Mouse (Mus musculus) right cerebral cortex, adult 18-20 months (tissue): Measurements from ENCODE around the gene Klhl12.
"Not testable (repeated sequence)": the region's sequence is repeated elsewhere in the genome, so short reads cannot be mapped to it uniquely, and the experiment has no call there.

Experiments
- DNase-seq: peaks from one replicate; pipeline ENCODE4 v3.0.0; 2022; ENCODE audit warnings: mixed read lengths

Klhl12 gene

GRCm38 (mm10) chr1:134454904-134455824 is at the start of gene Klhl12:
TSS of gene Klhl12 (plus strand) at chr1:134455531.
- DNase-seq = peak; percentile 95

- DNase-seq = no peak
These were observed 48.9 kb upstream of the Klhl12 start for GRCm38 (mm10) chr1:134406414-134406771.

- DNase-seq = no peak
These were observed 47.3 kb upstream of the Klhl12 start for GRCm38 (mm10) chr1:134408080-134408479.

- no peak for DNase-seq
These were observed 43.4 kb upstream of the Klhl12 start for GRCm38 (mm10) chr1:134411706-134412629.

GRCm38 (mm10) chr1:134414038-134414437 is 41.3 kb upstream of the Klhl12 start:
- no peak for DNase-seq

- DNase-seq = no peak
These were observed 40.7 kb upstream of the Klhl12 start for GRCm38 (mm10) chr1:134414501-134415167.

- DNase-seq = peak; percentile 99
These were observed 40.0 kb upstream of the Klhl12 start, which contains the start of gene Adipor1 for GRCm38 (mm10) chr1:134415168-134415831. TSS of gene Adipor1 (plus strand) at chr1:134415378.

- no peak for DNase-seq
These were observed 36.8 kb upstream of the Klhl12 start for GRCm38 (mm10) chr1:134418414-134418975.

GRCm38 (mm10) chr1:134419176-134419575 is 36.2 kb upstream of the Klhl12 start:
- DNase-seq = no peak

GRCm38 (mm10) chr1:134419751-134420458 is 35.4 kb upstream of the Klhl12 start:
- DNase-seq = no peak

- DNase-seq = no peak
These were observed 31.4 kb upstream of the Klhl12 start for GRCm38 (mm10) chr1:134423911-134424310.

GRCm38 (mm10) chr1:134426289-134426688 is 29.0 kb upstream of the Klhl12 start:
- no peak for DNase-seq

GRCm38 (mm10) chr1:134433002-134433401 is 22.3 kb upstream of the Klhl12 start:
- no peak for DNase-seq

GRCm38 (mm10) chr1:134433473-134433872 is 21.9 kb upstream of the Klhl12 start:
- DNase-seq = no peak

- DNase-seq = no peak
These were observed 19.9 kb upstream of the Klhl12 start for GRCm38 (mm10) chr1:134435414-134435813.

- no peak for DNase-seq
These were observed 14.9 kb upstream of the Klhl12 start for GRCm38 (mm10) chr1:134440437-134440836.

- DNase-seq = not testable (repeated sequence)
These were observed 13.6 kb upstream of the Klhl12 start for GRCm38 (mm10) chr1:134441737-134442136.

GRCm38 (mm10) chr1:134442394-134442793 is 12.9 kb upstream of the Klhl12 start:
- no peak for DNase-seq

GRCm38 (mm10) chr1:134443288-134443687 is 12.0 kb upstream of the Klhl12 start:
- DNase-seq = not testable (repeated sequence)

- no peak for DNase-seq
These were observed 9.9 kb upstream of the Klhl12 start for GRCm38 (mm10) chr1:134445418-134445817.

- DNase-seq = not testable (repeated sequence)
These were observed 6.8 kb upstream of the Klhl12 start for GRCm38 (mm10) chr1:134448537-134448936.
